Mouse (Mus musculus): Measurements from ENCODE around the gene Akap14. TPM values are rescaled to one million over a fixed set of nuclear protein-coding genes. Genes with fewer than 3 reads are reported as not detected.

Gene Akap14
- total and polyA plus RNA-seq, 3 experiments: not detected

- Histone ChIP-seq H3K9me3 (replicated peaks) (no peaks in the 10 kb centered on the region), H3K4me1 (ENCODE audit: insufficient read depth, low read depth, low read length) (peaks cover 4% of the 10 kb centered on the region), H3K4me3 (ENCODE audit: low read depth, low read length) (peak within 1 kb of the TSS; percentile 78), H3K27me3 (ENCODE audit: insufficient read depth, low read length) (no peaks in the 10 kb centered on the region), H3K36me3 (replicated peaks) (peaks cover 13% of the 10 kb centered on the region)
- peak; percentile 84 for ATAC-seq (ENCODE audit: extremely low read depth, insufficient number of reproducible peaks, low FRiP score, poor library complexity, severe bottlenecking)
- DNase-seq (ENCODE audit: low spot score): peak; percentile 31
- TF ChIP-seq CTCF (IDR thresholded peaks at IDR 0.05; ENCODE audit: low read depth, low read length) (no peak), TAL1 (conservative IDR thresholded peaks at IDR 0.05; ENCODE audit: low read depth, low read length) (no peak), GATA1 (IDR thresholded peaks at IDR 0.05; ENCODE audit: borderline replicate concordance, low read length) (no peak), POLR2AphosphoS5 (IDR thresholded peaks at IDR 0.05; ENCODE audit: insufficient replicate concordance, low read depth, low read length) (no peak), GATA2 (IDR thresholded peaks at IDR 0.05; ENCODE audit: borderline replicate concordance, low read depth, low read length) (no peak)
These were observed 41.8 kb downstream of the Akap14 start, which contains the start of gene Nkap for GRCm38 (mm10) chrX:37126671-37127358. Gene Nkap (plus strand): TSS chrX:37126795.

- ATAC-seq (ENCODE audit: extremely low read depth, insufficient number of reproducible peaks, low FRiP score, poor library complexity, severe bottlenecking): no peak
- TF ChIP-seq CTCF (IDR thresholded peaks at IDR 0.05; ENCODE audit: low read depth, low read length) (no peak), TAL1 (conservative IDR thresholded peaks at IDR 0.05; ENCODE audit: low read depth, low read length) (no peak), GATA2 (IDR thresholded peaks at IDR 0.05; ENCODE audit: borderline replicate concordance, low read depth, low read length) (no peak), POLR2AphosphoS5 (IDR thresholded peaks at IDR 0.05; ENCODE audit: insufficient replicate concordance, low read depth, low read length) (no peak), GATA1 (IDR thresholded peaks at IDR 0.05; ENCODE audit: borderline replicate concordance, low read length) (no peak)
- no peak for DNase-seq (ENCODE audit: low spot score)
- peaks cover 7% of the 10 kb centered on the region for H3K36me3 ChIP-seq (replicated peaks)
- H3K9me3 ChIP-seq (replicated peaks): no peaks in the 10 kb centered on the region
- no peak overlapping the region for H3K4me3 ChIP-seq (ENCODE audit: low read depth, low read length)
- H3K4me1 ChIP-seq (ENCODE audit: insufficient read depth, low read depth, low read length): peaks cover 4% of the 10 kb centered on the region
- no peaks in the 10 kb centered on the region for H3K27me3 ChIP-seq (ENCODE audit: insufficient read depth, low read length)
These were observed 43.1 kb downstream of the Akap14 start for GRCm38 (mm10) chrX:37125511-37125910.

GRCm38 (mm10) chrX:37120212-37120611, 48.4 kb downstream of the Akap14 start:
- H3K9me3 ChIP-seq (replicated peaks): no peaks in the 10 kb centered on the region
- DNase-seq (ENCODE audit: low spot score): no peak
- no peak for TF ChIP-seq CTCF (IDR thresholded peaks at IDR 0.05; ENCODE audit: low read depth, low read length)
- TF ChIP-seq GATA2 (IDR thresholded peaks at IDR 0.05; ENCODE audit: borderline replicate concordance, low read depth, low read length): no peak
- no peak for TF ChIP-seq GATA1 (IDR thresholded peaks at IDR 0.05; ENCODE audit: borderline replicate concordance, low read length)
- TF ChIP-seq POLR2AphosphoS5 (IDR thresholded peaks at IDR 0.05; ENCODE audit: insufficient replicate concordance, low read depth, low read length): no peak
- no peak for TF ChIP-seq TAL1 (conservative IDR thresholded peaks at IDR 0.05; ENCODE audit: low read depth, low read length)
- H3K36me3 ChIP-seq (replicated peaks): no peaks in the 10 kb centered on the region
- no peak for ATAC-seq (ENCODE audit: extremely low read depth, insufficient number of reproducible peaks, low FRiP score, poor library complexity, severe bottlenecking)
- no peak overlapping the region for H3K4me3 ChIP-seq (ENCODE audit: low read depth, low read length)
- H3K4me1 ChIP-seq (ENCODE audit: insufficient read depth, low read depth, low read length): no peaks in the 10 kb centered on the region; the same call in 1 of the 2 replicates
- peaks cover 27% of the 10 kb centered on the region for H3K27me3 ChIP-seq (ENCODE audit: insufficient read depth, low read length)

GRCm38 (mm10) chrX:37119585-37119984, 49.1 kb downstream of the Akap14 start:
- DNase-seq (ENCODE audit: low spot score) (no peak), ATAC-seq (ENCODE audit: extremely low read depth, insufficient number of reproducible peaks, low FRiP score, poor library complexity, severe bottlenecking) (no peak)
- H3K27me3 ChIP-seq (ENCODE audit: insufficient read depth, low read length): peaks cover 28% of the 10 kb centered on the region
- no peaks in the 10 kb centered on the region for H3K36me3 ChIP-seq (replicated peaks)
- TF ChIP-seq TAL1 (conservative IDR thresholded peaks at IDR 0.05; ENCODE audit: low read depth, low read length): no peak
- no peak for TF ChIP-seq POLR2AphosphoS5 (IDR thresholded peaks at IDR 0.05; ENCODE audit: insufficient replicate concordance, low read depth, low read length)
- no peak for TF ChIP-seq CTCF (IDR thresholded peaks at IDR 0.05; ENCODE audit: low read depth, low read length)
- TF ChIP-seq GATA2 (IDR thresholded peaks at IDR 0.05; ENCODE audit: borderline replicate concordance, low read depth, low read length): no peak
- no peak for TF ChIP-seq GATA1 (IDR thresholded peaks at IDR 0.05; ENCODE audit: borderline replicate concordance, low read length)
- no peaks in the 10 kb centered on the region; the same call in 1 of the 2 replicates for H3K4me1 ChIP-seq (ENCODE audit: insufficient read depth, low read depth, low read length)
- H3K9me3 ChIP-seq (replicated peaks): no peaks in the 10 kb centered on the region
- no peak overlapping the region for H3K4me3 ChIP-seq (ENCODE audit: low read depth, low read length)

- H3K36me3 ChIP-seq (replicated peaks): no peaks in the 10 kb centered on the region
- TF ChIP-seq POLR2AphosphoS5 (IDR thresholded peaks at IDR 0.05; ENCODE audit: insufficient replicate concordance, low read depth, low read length) (no peak), GATA2 (IDR thresholded peaks at IDR 0.05; ENCODE audit: borderline replicate concordance, low read depth, low read length) (no peak), GATA1 (IDR thresholded peaks at IDR 0.05; ENCODE audit: borderline replicate concordance, low read length) (no peak), CTCF (IDR thresholded peaks at IDR 0.05; ENCODE audit: low read depth, low read length) (no peak), TAL1 (conservative IDR thresholded peaks at IDR 0.05; ENCODE audit: low read depth, low read length) (no peak)
- ATAC-seq (ENCODE audit: extremely low read depth, insufficient number of reproducible peaks, low FRiP score, poor library complexity, severe bottlenecking) (no peak), DNase-seq (ENCODE audit: low spot score) (no peak)
- no peak overlapping the region for H3K4me3 ChIP-seq (ENCODE audit: low read depth, low read length)
- no peaks in the 10 kb centered on the region; the same call in 1 of the 2 replicates for H3K4me1 ChIP-seq (ENCODE audit: insufficient read depth, low read depth, low read length)
- H3K27me3 ChIP-seq (ENCODE audit: insufficient read depth, low read length): peaks cover 30% of the 10 kb centered on the region
- no peaks in the 10 kb centered on the region for H3K9me3 ChIP-seq (replicated peaks)
These were observed 51.6 kb downstream of the Akap14 start for GRCm38 (mm10) chrX:37117085-37117484.

GRCm38 (mm10) chrX:37110881-37111193, 57.8 kb downstream of the Akap14 start:
- H3K4me3 ChIP-seq (ENCODE audit: low read depth, low read length): no peak overlapping the region
- no peaks in the 10 kb centered on the region for H3K9me3 ChIP-seq (replicated peaks)
- ATAC-seq (ENCODE audit: extremely low read depth, insufficient number of reproducible peaks, low FRiP score, poor library complexity, severe bottlenecking): no peak
- no peak for DNase-seq (ENCODE audit: low spot score)
- peaks cover 21% of the 10 kb centered on the region for H3K36me3 ChIP-seq (replicated peaks)
- no peak for TF ChIP-seq CTCF (IDR thresholded peaks at IDR 0.05; ENCODE audit: low read depth, low read length)
- no peak for TF ChIP-seq GATA2 (IDR thresholded peaks at IDR 0.05; ENCODE audit: borderline replicate concordance, low read depth, low read length)
- TF ChIP-seq TAL1 (conservative IDR thresholded peaks at IDR 0.05; ENCODE audit: low read depth, low read length): no peak
- TF ChIP-seq GATA1 (IDR thresholded peaks at IDR 0.05; ENCODE audit: borderline replicate concordance, low read length): no peak
- TF ChIP-seq POLR2AphosphoS5 (IDR thresholded peaks at IDR 0.05; ENCODE audit: insufficient replicate concordance, low read depth, low read length): no peak
- peaks cover 9% of the 10 kb centered on the region; the same call in 1 of the 2 replicates for H3K27me3 ChIP-seq (ENCODE audit: insufficient read depth, low read length)
- H3K4me1 ChIP-seq (ENCODE audit: insufficient read depth, low read depth, low read length): peaks cover 10% of the 10 kb centered on the region

Measured in G1E (cell line).